Comparison of ENCODE assay signal across 8 mouse cellular contexts in genomic region chr14:74709054-74709453, GRCm38 (mm10). TPM values are rescaled to one million over a fixed set of nuclear protein-coding genes. Genes with fewer than 3 reads are reported as not detected.
DNase-seq lines count a peak whose midpoint lies in the region; ATAC-seq and TF ChIP-seq lines count a peak whose summit lies in the region.

No protein-coding gene starts in this region.

- 17% methylated on average over 3 of the region's 3 CpGs for WGBS in lung, postnatal 0 days

- H3K4me1 ChIP-seq in lung, postnatal 0 days (ENCODE audit: insufficient read depth, low read depth, low read length): no peaks in the 10 kb centered on the region

- no peak overlapping the region for H3K9ac ChIP-seq in lung, postnatal 0 days (replicated peaks; ENCODE audit: low read depth)

- H3K4me2 ChIP-seq in lung, postnatal 0 days (replicated peaks; ENCODE audit: low read depth, low read length): no peak overlapping the region

- no peak overlapping the region for H3K4me3 ChIP-seq in lung, postnatal 0 days (ENCODE audit: low read depth, low read length)

- ATAC-seq in activated CD4-positive, CD25-positive, alpha-beta regulatory T cell, adult 4 months: peak; percentile 23
- ATAC-seq in frontal cortex, adult (ENCODE audit: low TSS enrichment): peak; percentile 70; the same call in 1 of the 2 replicates
- no peak for ATAC-seq in lung, postnatal 0 days

- DNase-seq in kidney, postnatal 10 days: peak; percentile 63
- no peak for DNase-seq in kidney, adult 11 months
- peak; percentile 52 for DNase-seq in ES-CJ7 (ENCODE audit: low read depth, low spot score)
- peak; percentile 78 for DNase-seq in lung, postnatal 0 days (ENCODE audit: low spot score)
- peak; percentile 64 for DNase-seq in telencephalon, adult 2 months (ENCODE audit: low read depth, low spot score)
- DNase-seq in urinary bladder, postnatal 10 days (ENCODE audit: low spot score): no peak

- peak; percentile 69 for TF ChIP-seq CTCF in lung, postnatal 0 days (IDR thresholded peaks at IDR 0.05)

- no peaks in the 10 kb centered on the region for H3K27me3 ChIP-seq in lung, postnatal 0 days (replicated peaks; ENCODE audit: insufficient read depth, low read length)

- TF ChIP-seq EP300 in lung, postnatal 0 days (IDR thresholded peaks at IDR 0.05): no peak

- no peak overlapping the region for H3K27ac ChIP-seq in lung, postnatal 0 days (ENCODE audit: low read length)

- H3K9me3 ChIP-seq in lung, postnatal 0 days (ENCODE audit: low read length): no peaks in the 10 kb centered on the region

- no peaks in the 10 kb centered on the region for H3K36me3 ChIP-seq in lung, postnatal 0 days (ENCODE audit: insufficient read depth, low read length)

RNA-seq across cellular contexts. Expression of gene Esd, which starts 23.0 kb away (rescaled TPM):
- polyA plus RNA-seq in activated CD4-positive, CD25-positive, alpha-beta regulatory T cell, adult 4 months (2017; shearing (Covaris generic)): 100 to 1,000 TPM; 245 to 267 TPM
- polyA plus RNA-seq in lung, postnatal 0 days (2015; fragmentation: Nextera tagmentation; extraction: Ambion mirVana): 229 and 261 TPM in 2 replicates

Comparison
In these comparisons a context has a peak if more than half of its experiments do, and no peak if none do; other contexts are left out.
1. DNase-seq: peak in kidney, postnatal 10 days (single experiment), ES-CJ7 (single experiment), lung, postnatal 0 days (single experiment) and telencephalon, adult 2 months (single experiment); none in kidney, adult 11 months (single experiment) and urinary bladder, postnatal 10 days (single experiment).